Mouse (Mus musculus) lung, adult 2 months (tissue): Measurements from ENCODE around the gene Kiss1r.

Experiments used
- CTCF ChIP-seq: fragments of 200-500 bp; IDR thresholded peaks from 2 replicates; pipeline ENCODE4 v1.5.1; 2011; ENCODE audit warnings: mild to moderate bottlenecking, low read length, control low read depth; ENCODE audit not compliant: insufficient read depth
- POLR2A ChIP-seq: fragments of 200-500 bp; IDR thresholded peaks from 2 replicates; pipeline ENCODE4 v1.6.1; 2011; ENCODE audit warnings: low read depth, mild to moderate bottlenecking, control low read depth, low read length, borderline replicate concordance; ENCODE audit errors: extremely low read depth

GRCm38 (mm10) chr10:79886054-79886453 is 30.7 kb upstream of the Kiss1r start, which contains the start of gene Elane:
- TF ChIP-seq CTCF (no peak), POLR2A (no peak)
